Mouse (Mus musculus) CH12.LX (cell line): ENCODE data around the gene Flot1. TPM values are rescaled to one million over a fixed set of nuclear protein-coding genes. Genes with fewer than 3 reads are reported as not detected.

ENCODE experiments used
- DNase-seq: peaks from one replicate; pipeline ENCODE4 v3.0.0-alpha.2; 2013; ENCODE audit errors: extremely low read depth
- H3K27ac ChIP-seq: 2 replicates; pipeline ENCODE4 v1.5.1; 2012; ENCODE audit warnings: low read depth, mild to moderate bottlenecking, control low read depth, moderate library complexity; ENCODE audit not compliant: insufficient read depth
- H3K27me3 ChIP-seq: replicated peaks from 2 replicates; pipeline ENCODE3; 2012; ENCODE audit warnings: inconsistent platforms
- H3K36me3 ChIP-seq, 2 experiments: replicated peaks in 1 of 2; 2 replicates each; pipeline versions ENCODE3 to v1.6.1; 2012; ENCODE audit warnings: inconsistent platforms in 1 of 2, low read length in 1 of 2, mild to moderate bottlenecking in 1 of 2, mixed read lengths in 1 of 2, moderate library complexity in 1 of 2; ENCODE audit not compliant: control insufficient read depth in 1 of 2, insufficient read depth in 1 of 2
- H3K4me1 ChIP-seq, 2 experiments: 2 replicates each; pipeline ENCODE4 v1.6.1; 2012; ENCODE audit warnings: inconsistent platforms in 1 of 2, moderate library complexity in 1 of 2; ENCODE audit not compliant: insufficient read depth in 2 of 2, control insufficient read depth in 1 of 2
- H3K4me2 ChIP-seq: 2 replicates; pipeline ENCODE4 v1.6.1; 2012; ENCODE audit warnings: low read depth, mild to moderate bottlenecking, control low read depth; ENCODE audit not compliant: poor library complexity, insufficient read depth, severe bottlenecking
- H3K4me3 ChIP-seq, 3 experiments: fragments of 150-350 bp in 1 of 3; sonication (generic) in 1 of 3; replicated peaks in 1 of 3; 2 replicates each; pipeline versions ENCODE3 to v1.5.1; 2011 to 2012; ENCODE audit warnings: low read depth in 2 of 3, low read length in 2 of 3, mild to moderate bottlenecking in 2 of 3, moderate library complexity in 2 of 3, control low read depth in 1 of 3, improper control_type of control experiment in 1 of 3, inconsistent platforms in 1 of 3, mixed read lengths in 1 of 3; ENCODE audit not compliant: poor library complexity in 1 of 3
- H3K79me2 ChIP-seq: replicated peaks from 2 replicates; pipeline ENCODE4 v1.6.1; 2012; ENCODE audit warnings: mild to moderate bottlenecking, moderate library complexity; ENCODE audit not compliant: control insufficient read depth, poor library complexity, insufficient read depth, severe bottlenecking; ENCODE audit errors: extremely low read depth
- H3K9ac ChIP-seq: 2 replicates; pipeline ENCODE4 v1.6.1; 2012; ENCODE audit warnings: low read depth, mild to moderate bottlenecking, control low read depth, moderate library complexity; ENCODE audit not compliant: insufficient read depth
- H3K9me3 ChIP-seq: replicated peaks from 2 replicates; pipeline ENCODE3; 2012; ENCODE audit warnings: low read length, inconsistent platforms, mixed read lengths
- BHLHE40 ChIP-seq: IDR thresholded peaks from 2 replicates; pipeline ENCODE4 v1.6.1; 2011; ENCODE audit warnings: mild to moderate bottlenecking, low read depth, low read length, improper control_type of control experiment
- CHD1 ChIP-seq: IDR thresholded peaks from 2 replicates; pipeline ENCODE4 v1.6.1; 2012; ENCODE audit warnings: low read depth, low read length, improper control_type of control experiment, inconsistent platforms
- CTCF ChIP-seq, 2 experiments: IDR thresholded peaks in 1 of 2; conservative IDR thresholded peaks in 1 of 2; 2 replicates each; pipeline ENCODE4 v1.5.1; 2011 to 2012; ENCODE audit warnings: low read depth in 2 of 2, low read length in 2 of 2, improper control_type of control experiment in 1 of 2, inconsistent platforms in 1 of 2, mild to moderate bottlenecking in 1 of 2, moderate library complexity in 1 of 2
- ELF1 ChIP-seq: IDR thresholded peaks from 2 replicates; pipeline ENCODE4 v1.6.1; 2014; ENCODE audit warnings: low read depth, mild to moderate bottlenecking, inconsistent platforms, low read length, improper control_type of control experiment
- EP300 ChIP-seq: IDR thresholded peaks from 2 replicates; pipeline ENCODE4 v1.6.1; 2011; ENCODE audit warnings: low read length, improper control_type of control experiment
- HCFC1 ChIP-seq: IDR thresholded peaks from 2 replicates; pipeline ENCODE4 v1.6.1; 2012; ENCODE audit warnings: low read depth, mild to moderate bottlenecking, inconsistent platforms, low read length, improper control_type of control experiment
- MYC ChIP-seq: IDR thresholded peaks from 2 replicates; pipeline ENCODE4 v1.6.1; 2011; ENCODE audit warnings: low read depth, mild to moderate bottlenecking, improper control_type of control experiment, low read length
- RAD21 ChIP-seq: IDR thresholded peaks from 2 replicates; pipeline ENCODE4 v1.6.1; 2011; ENCODE audit warnings: low read depth, mild to moderate bottlenecking, low read length, improper control_type of control experiment, moderate library complexity
- SMC3 ChIP-seq: IDR thresholded peaks from 2 replicates; pipeline ENCODE4 v1.6.1; 2011; ENCODE audit warnings: low read depth, low read length, improper control_type of control experiment
- UBTF ChIP-seq: IDR thresholded peaks from 2 replicates; pipeline ENCODE4 v1.6.1; 2012; ENCODE audit warnings: low read depth, mild to moderate bottlenecking, inconsistent platforms, low read length, improper control_type of control experiment, moderate library complexity
- USF1 ChIP-seq: IDR thresholded peaks from 2 replicates; pipeline ENCODE4 v1.6.1; 2014; ENCODE audit warnings: low read depth, mild to moderate bottlenecking, inconsistent platforms, low read length, improper control_type of control experiment
- ZC3H11A ChIP-seq: IDR thresholded peaks from 2 replicates; pipeline ENCODE4 v1.6.1; 2012; ENCODE audit warnings: low read depth, mild to moderate bottlenecking, inconsistent platforms, low read length, improper control_type of control experiment
- ZKSCAN1 ChIP-seq: IDR thresholded peaks from 2 replicates; pipeline ENCODE4 v1.6.1; 2012; ENCODE audit warnings: low read depth, inconsistent platforms, low read length, improper control_type of control experiment, borderline replicate concordance
- ZMIZ1 ChIP-seq: IDR thresholded peaks from 2 replicates; pipeline ENCODE4 v1.6.1; 2012; ENCODE audit warnings: low read depth, mild to moderate bottlenecking, inconsistent platforms, low read length, improper control_type of control experiment
- ZNF384 ChIP-seq: IDR thresholded peaks from 2 replicates; pipeline ENCODE4 v1.6.1; 2012; ENCODE audit warnings: low read depth, low read length, improper control_type of control experiment, inconsistent platforms
- dilution Hi-C: fragments of 300-500 bp; cut with MboI; formaldehyde crosslinking; loops from 2 replicates; pipeline ENCODE4 v1.14.3; 2020; ENCODE audit warnings: low sequenced_read_pairs; ENCODE audit not compliant: extremely low pct_unique_long_range_greater_than_20kb, extremely low pct_ligation_motif_present
- in situ Hi-C: fragments of 300-500 bp; cut with MboI; formaldehyde crosslinking; loops from 3 replicates; pipeline ENCODE4 v1.14.3; 2019; ENCODE audit warnings: low sequenced_read_pairs, low pct_ligation_motif_present, low pct_unique_long_range_greater_than_20kb, mixed read lengths
- polyA plus RNA-seq: library from polyadenylated mRNA; unstranded; fragments of >175 nt; gene quantifications from 2 replicates; pipeline ENCODE4 v1.2.1, GENCODE M21; 2012; ENCODE audit warnings: low read depth; ENCODE audit not compliant: insufficient read length
- total RNA-seq, 2 experiments: library from RNA; depleted of rRNA; stranded (reverse); fragments of 300-350 nt in 1 of 2; fragments of >200 nt in 1 of 2; gene quantifications; 2 replicates each; pipeline ENCODE4 v1.2.3; 2012 to 2014

Gene Flot1
- total and polyA plus RNA-seq, 3 experiments, result 16.3 to 21.6 (median 17.6) TPM

GRCm38 (mm10) chr17:35841076-35841950, 18.3 kb downstream of the Flot1 start, which contains the start of gene Mdc1 (continued):
- no peak for TF ChIP-seq USF1
- peak; percentile 10; the same call in 1 of the 2 replicates for TF ChIP-seq SMC3
- peak; percentile 81 for TF ChIP-seq BHLHE40
- TF ChIP-seq HCFC1, result peak; percentile 87
- no peak for TF ChIP-seq ZC3H11A
- no peak; the same call in 1 of the 2 replicates for TF ChIP-seq EP300
- TF ChIP-seq ELF1, result peak; percentile 99
- TF ChIP-seq ZNF384, result peak; percentile 92
- TF ChIP-seq CHD1, result peak; percentile 80; the same call in 1 of the 2 replicates
- peak; percentile 88; the same call in 1 of the 2 replicates for TF ChIP-seq MYC

- Histone ChIP-seq H3K4me2 (peak overlapping the region; percentile 53), H3K9ac (peak overlapping the region; percentile 56), H3K27me3 (no peaks in the 10 kb centered on the region), H3K36me3 (peaks cover 12 to 19% of the 10 kb centered on the region in 2 experiments), H3K4me3 (peak overlapping the region; percentile 57 to 64 (median 63)), H3K79me2 (peaks cover 10% of the 10 kb centered on the region), H3K4me1 (peaks cover 0 to 22% of the 10 kb centered on the region in 2 experiments; a peak in 2 of 4 replicates), H3K9me3 (no peaks in the 10 kb centered on the region), H3K27ac (peak overlapping the region; percentile 63)
- DNase-seq, result no peak
- 0 out of 2 replicates have a peak, but pooled peaks have one; percentile 38 for TF ChIP-seq ZMIZ1
- no peak for TF ChIP-seq USF1
- peak; percentile 49; the same call in 1 of the 2 replicates for TF ChIP-seq UBTF
- peak; percentile 11; the same call in 1 of the 2 replicates for TF ChIP-seq MYC
- peak; percentile 53; the same call in 1 of the 2 replicates for TF ChIP-seq CHD1
- in situ Hi-C loops (no loop called here), dilution Hi-C loops (no loop called here)
Observed at GRCm38 (mm10) chr17:35842006-35842405, 19.0 kb downstream of the Flot1 start.

GRCm38 (mm10) chr17:35843514-35843913, 20.5 kb downstream of the Flot1 start:
- no peak for DNase-seq
- dilution Hi-C loops, result no loop called here
- in situ Hi-C loops, result no loop called here
- peaks cover 0 to 35% of the 10 kb centered on the region in 2 experiments; a peak in 2 of 4 replicates for H3K4me1 ChIP-seq
- no peaks in the 10 kb centered on the region for H3K27me3 ChIP-seq
- no peak overlapping the region for H3K27ac ChIP-seq
- no peaks in the 10 kb centered on the region; the same call in none of the 2 replicates for H3K79me2 ChIP-seq
- H3K36me3 ChIP-seq, result peaks cover 27 to 34% of the 10 kb centered on the region in 2 experiments
- H3K9ac ChIP-seq, result no peak overlapping the region
- H3K4me3 ChIP-seq, result no peak overlapping the region
- H3K9me3 ChIP-seq, result no peaks in the 10 kb centered on the region
- H3K4me2 ChIP-seq, result no peak overlapping the region
- TF ChIP-seq SMC3 (peak; percentile 43), CTCF (conservative IDR thresholded peaks at IDR 0.05 in 1 of 2, IDR thresholded peaks at IDR 0.05 in 1 of 2; ENCODE audit: low read depth in 2 of 2, low read length in 2 of 2) (peak in 1 of 2 experiments; percentile 53; a peak in 2 of 4 replicates), ZKSCAN1 (no peak), RAD21 (peak; percentile 30)
- TF ChIP-seq, all 38 proteins: peak for 3
